In genomic region chr12:68500794-68501193, GRCm38 (mm10) we compare ENCODE assay signal across 10 mouse cellular contexts.
DNase-seq lines count a peak whose midpoint lies in the region; ATAC-seq and TF ChIP-seq lines count a peak whose summit lies in the region.
"Had no signal": no experiment of that assay in that cellular context is flagged by ENCODE, and none has a peak within 500 bp of the region (broad histone marks: within the 10 kb centered on the region; RNA-seq: fewer than 3 reads in every experiment).

No protein-coding gene starts in this region.

- no peaks in the 10 kb centered on the region for H3K4me1 ChIP-seq in intestine, postnatal 0 days (replicated peaks; ENCODE audit: control insufficient read depth, insufficient read depth, low read length)
- H3K4me1 ChIP-seq in intestine, embryonic 16.5 days (ENCODE audit: control insufficient read depth, insufficient read depth, low read length), result no peaks in the 10 kb centered on the region
- H3K4me1 ChIP-seq in embryonic facial prominence, embryonic 10.5 days, result no peaks in the 10 kb centered on the region

- H3K27me3 ChIP-seq in intestine, postnatal 0 days (replicated peaks; ENCODE audit: control insufficient read depth, insufficient read depth, low read length), result no peaks in the 10 kb centered on the region
- H3K27me3 ChIP-seq in intestine, embryonic 16.5 days (replicated peaks; ENCODE audit: control insufficient read depth, insufficient read depth, low read length), result no peaks in the 10 kb centered on the region
- H3K27me3 ChIP-seq in embryonic facial prominence, embryonic 10.5 days (replicated peaks; ENCODE audit: low read depth, poor library complexity, severe bottlenecking), result no peaks in the 10 kb centered on the region

- no peaks in the 10 kb centered on the region for H3K9me3 ChIP-seq in intestine, postnatal 0 days (ENCODE audit: control insufficient read depth)
- H3K9me3 ChIP-seq in intestine, embryonic 16.5 days (ENCODE audit: control insufficient read depth, low read length), result no peaks in the 10 kb centered on the region
- H3K9me3 ChIP-seq in embryonic facial prominence, embryonic 10.5 days, result no peaks in the 10 kb centered on the region

- TF ChIP-seq CTCF in intestine, postnatal 0 days (IDR thresholded peaks at IDR 0.05; ENCODE audit: low read depth), result peak; percentile 65

- H3K4me2 ChIP-seq in intestine, postnatal 0 days (replicated peaks; ENCODE audit: low read depth), result no peak overlapping the region
- H3K4me2 ChIP-seq in intestine, embryonic 16.5 days (ENCODE audit: low read depth, low read length), result no peak overlapping the region

- no peak overlapping the region for H3K4me3 ChIP-seq in intestine, postnatal 0 days (ENCODE audit: low read depth, low read length)
- H3K4me3 ChIP-seq in intestine, embryonic 16.5 days (ENCODE audit: low read length), result no peak overlapping the region
- H3K4me3 ChIP-seq in embryonic facial prominence, embryonic 10.5 days, result no peak overlapping the region
- H3K4me3 ChIP-seq: erythroblast, embryonic 14.5 days had no signal

- WGBS in intestine, postnatal 0 days, result 80% methylated on average over 4 of the region's 4 CpGs
- 73% methylated on average over 4 of the region's 4 CpGs for WGBS in intestine, embryonic 16.5 days
- 74% methylated on average over 4 of the region's 4 CpGs for WGBS in embryonic facial prominence, embryonic 10.5 days

- no peak overlapping the region for H3K9ac ChIP-seq in intestine, postnatal 0 days (ENCODE audit: low read depth, low read length)
- no peak overlapping the region for H3K9ac ChIP-seq in intestine, embryonic 16.5 days (ENCODE audit: low read depth, low read length)

- peak; percentile 6 for DNase-seq in right cerebral cortex, postnatal 14 days
- DNase-seq in right cerebral cortex, postnatal 36 days (ENCODE audit: low spot score in 2 of 2), result no peak
- peak; percentile 51 for DNase-seq in embryonic facial prominence, embryonic 10.5 days (ENCODE audit: low spot score)
- peak; percentile 52 for DNase-seq in retina, postnatal 1 day
- no peak for DNase-seq in adrenal gland, postnatal 10 days
- DNase-seq in adrenal gland, postnatal 4 days (ENCODE audit: low spot score in 2 of 2), result no peak
- DNase-seq: right cerebral cortex, postnatal 4 days had no signal

- ATAC-seq in intestine, postnatal 0 days, result no peak
- ATAC-seq in intestine, embryonic 16.5 days, result no peak

- no peaks in the 10 kb centered on the region for H3K36me3 ChIP-seq in intestine, postnatal 0 days (ENCODE audit: control insufficient read depth, insufficient read depth)
- H3K36me3 ChIP-seq in intestine, embryonic 16.5 days (ENCODE audit: control insufficient read depth, insufficient read depth, low read length), result no peaks in the 10 kb centered on the region
- H3K36me3 ChIP-seq in embryonic facial prominence, embryonic 10.5 days (replicated peaks), result no peaks in the 10 kb centered on the region

- no peak overlapping the region for H3K27ac ChIP-seq in intestine, postnatal 0 days (ENCODE audit: low read depth, low read length)
- H3K27ac ChIP-seq in intestine, embryonic 16.5 days (ENCODE audit: low read length), result no peak overlapping the region
- no peak overlapping the region for H3K27ac ChIP-seq in embryonic facial prominence, embryonic 10.5 days (replicated peaks)

Comparison
In these comparisons a context has a peak if more than half of its experiments do, and no peak if none do; other contexts are left out.
1. DNase-seq: peak in right cerebral cortex, postnatal 14 days (single experiment), embryonic facial prominence, embryonic 10.5 days (single experiment) and retina, postnatal 1 day (single experiment); none in right cerebral cortex, postnatal 36 days (0 of 2), adrenal gland, postnatal 10 days (single experiment) and adrenal gland, postnatal 4 days (0 of 2).